Mouse (Mus musculus) bone marrow macrophage, adult 2 months (primary cell): ENCODE measurements around the gene 1810009A15Rik.

ENCODE experiments used
- CTCF ChIP-seq: IDR thresholded peaks from 2 replicates; pipeline ENCODE4 v1.5.1; 2012; ENCODE audit warnings: low read depth, mild to moderate bottlenecking, low read length, moderate library complexity
- POLR2A ChIP-seq: IDR thresholded peaks from 2 replicates; pipeline ENCODE4 v1.6.1; 2012; ENCODE audit warnings: mild to moderate bottlenecking, low read depth, low read length, borderline replicate concordance

- no peak for TF ChIP-seq POLR2A
- TF ChIP-seq CTCF, result no peak
Measured at GRCm38 (mm10) chr19:8842961-8843360, 45.7 kb upstream of the 1810009A15Rik start.
